ENCODE assay signal across 7 mouse cellular contexts in the genomic region with DNA sequence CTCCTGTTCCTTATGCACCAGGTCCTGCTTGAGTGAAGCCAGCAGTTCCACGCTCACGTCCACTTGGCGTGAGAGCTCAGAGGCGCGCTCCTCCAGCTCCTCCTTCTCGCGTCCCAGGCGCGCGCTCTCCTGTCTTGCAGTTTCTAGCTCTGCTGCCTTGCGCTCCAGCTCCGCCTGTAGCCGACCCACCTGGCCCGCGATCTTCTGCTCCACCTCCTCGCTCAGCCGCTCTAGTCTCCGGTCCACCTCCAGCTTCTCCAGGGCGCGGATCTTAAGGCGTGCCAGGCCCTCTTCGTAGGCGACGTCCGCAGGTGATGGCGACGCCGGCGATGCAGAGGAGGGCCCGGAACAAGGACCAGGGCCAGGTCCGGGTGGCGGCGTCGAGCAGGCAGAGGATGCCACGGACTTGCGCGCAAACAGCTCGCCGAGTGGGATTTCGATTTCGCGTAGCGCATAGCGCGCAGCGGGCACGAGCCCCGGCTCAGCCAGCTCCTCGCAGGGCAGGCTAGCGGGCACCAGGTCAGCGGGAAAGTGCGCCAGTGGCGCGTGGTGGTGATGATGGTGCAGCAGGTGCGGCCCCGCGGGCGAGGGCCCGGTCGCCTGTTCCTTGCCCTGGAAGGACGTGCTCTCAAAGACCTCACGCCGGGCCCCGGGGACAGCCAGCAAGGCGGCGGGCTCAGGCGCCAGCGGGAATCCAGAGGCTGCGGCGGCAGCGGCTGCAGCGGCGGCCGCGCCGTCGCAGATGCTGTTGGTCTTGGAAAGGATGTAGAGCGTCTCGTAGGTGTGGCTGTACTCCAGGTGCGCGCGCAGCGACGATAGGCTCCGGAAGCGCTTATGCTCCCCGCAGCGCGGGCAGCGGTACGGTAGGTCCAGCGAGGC. TPM values are rescaled to one million over a fixed set of nuclear protein-coding genes. Genes with fewer than 3 reads are reported as not detected.
DNase-seq lines count a peak whose midpoint lies in the region; ATAC-seq and TF ChIP-seq lines count a peak whose summit lies in the region.

No protein-coding gene starts in this region.

- ATAC-seq in intestine, postnatal 0 days: no peak

- peak overlapping the region; percentile 52 for H3K4me3 ChIP-seq in embryonic facial prominence, embryonic 10.5 days
- H3K4me3 ChIP-seq in intestine, postnatal 0 days (ENCODE audit: low read depth, low read length): peak overlapping the region; percentile 31

- TF ChIP-seq CTCF in intestine, postnatal 0 days (IDR thresholded peaks at IDR 0.05; ENCODE audit: low read depth): no peak

- DNase-seq in urinary bladder, postnatal 14 days (ENCODE audit: low spot score): peak; percentile 26
- no peak for DNase-seq in urinary bladder, postnatal 4 days (ENCODE audit: low spot score in 2 of 2)
- peak; percentile 57 for DNase-seq in embryonic facial prominence, embryonic 10.5 days (ENCODE audit: low spot score)
- peak; percentile 47 for DNase-seq in retina, postnatal 1 day
- no peak for DNase-seq in ovary, postnatal 36 days (ENCODE audit: low spot score)
- DNase-seq in urinary bladder, postnatal 25 days (ENCODE audit: low spot score): no peak

- H3K27me3 ChIP-seq in embryonic facial prominence, embryonic 10.5 days (replicated peaks; ENCODE audit: low read depth, poor library complexity, severe bottlenecking): peaks cover 89% of the 10 kb centered on the region
- H3K27me3 ChIP-seq in intestine, postnatal 0 days (replicated peaks; ENCODE audit: control insufficient read depth, insufficient read depth, low read length): peaks cover 32% of the 10 kb centered on the region

- no peaks in the 10 kb centered on the region for H3K9me3 ChIP-seq in embryonic facial prominence, embryonic 10.5 days
- no peaks in the 10 kb centered on the region for H3K9me3 ChIP-seq in intestine, postnatal 0 days (ENCODE audit: control insufficient read depth)

- peak overlapping the region; percentile 60 for H3K4me2 ChIP-seq in intestine, postnatal 0 days (replicated peaks; ENCODE audit: low read depth)

- peaks cover 22% of the 10 kb centered on the region for H3K4me1 ChIP-seq in embryonic facial prominence, embryonic 10.5 days
- H3K4me1 ChIP-seq in intestine, postnatal 0 days (replicated peaks; ENCODE audit: control insufficient read depth, insufficient read depth, low read length): no peaks in the 10 kb centered on the region

- no peak overlapping the region for H3K9ac ChIP-seq in intestine, postnatal 0 days (ENCODE audit: low read depth, low read length)

- 0 out of 2 replicates have a peak overlapping the region, but pooled peaks have one; percentile 15 for H3K27ac ChIP-seq in embryonic facial prominence, embryonic 10.5 days (replicated peaks)
- no peak overlapping the region for H3K27ac ChIP-seq in intestine, postnatal 0 days (ENCODE audit: low read depth, low read length)

- 3% methylated on average over 92 of the region's 92 CpGs for WGBS in embryonic facial prominence, embryonic 10.5 days
- 2% methylated on average over 92 of the region's 92 CpGs for WGBS in intestine, postnatal 0 days

- H3K36me3 ChIP-seq in embryonic facial prominence, embryonic 10.5 days (replicated peaks): no peaks in the 10 kb centered on the region
- H3K36me3 ChIP-seq in intestine, postnatal 0 days (ENCODE audit: control insufficient read depth, insufficient read depth): no peaks in the 10 kb centered on the region

RNA-seq across cellular contexts. Expression of a gene that starts 18.7 kb away (rescaled TPM):
- polyA plus RNA-seq in embryonic facial prominence, embryonic 10.5 days (2016; fragmentation: Nextera tagmentation; extraction: Ambion mirVana): 0.30 and 0.46 TPM in 2 replicates
- 0.09 and 0.10 TPM in 2 replicates for polyA plus RNA-seq in intestine, postnatal 0 days (2015; fragmentation: Nextera tagmentation; extraction: Ambion mirVana)

RNA-seq across cellular contexts. Expression of a gene that starts 29.3 kb away (rescaled TPM):
- polyA plus RNA-seq in embryonic facial prominence, embryonic 10.5 days (2016; fragmentation: Nextera tagmentation; extraction: Ambion mirVana): not detected in 2 replicates
- not detected in 2 replicates for polyA plus RNA-seq in intestine, postnatal 0 days (2015; fragmentation: Nextera tagmentation; extraction: Ambion mirVana)

RNA-seq across cellular contexts. Expression of a gene that starts 32.3 kb away (rescaled TPM):
- polyA plus RNA-seq in embryonic facial prominence, embryonic 10.5 days (2016; fragmentation: Nextera tagmentation; extraction: Ambion mirVana): 29.1 and 30.4 TPM in 2 replicates
- 23.2 and 23.7 TPM in 2 replicates for polyA plus RNA-seq in intestine, postnatal 0 days (2015; fragmentation: Nextera tagmentation; extraction: Ambion mirVana)

RNA-seq across cellular contexts. Expression of a gene that starts 32.8 kb away (rescaled TPM):
- polyA plus RNA-seq in embryonic facial prominence, embryonic 10.5 days (2016; fragmentation: Nextera tagmentation; extraction: Ambion mirVana): 784 and 818 TPM in 2 replicates
- 152 and 159 TPM in 2 replicates for polyA plus RNA-seq in intestine, postnatal 0 days (2015; fragmentation: Nextera tagmentation; extraction: Ambion mirVana)

RNA-seq across cellular contexts. Expression of a gene that starts 52.3 kb away (rescaled TPM):
- polyA plus RNA-seq in embryonic facial prominence, embryonic 10.5 days (2016; fragmentation: Nextera tagmentation; extraction: Ambion mirVana): 87.6 and 91.0 TPM in 2 replicates
- polyA plus RNA-seq in intestine, postnatal 0 days (2015; fragmentation: Nextera tagmentation; extraction: Ambion mirVana): 10.1 and 10.9 TPM in 2 replicates

Comparison
In these comparisons a context has a peak if more than half of its experiments do, and no peak if none do; other contexts are left out.
1. DNase-seq: peak in urinary bladder, postnatal 14 days (single experiment), embryonic facial prominence, embryonic 10.5 days (single experiment) and retina, postnatal 1 day (single experiment); none in urinary bladder, postnatal 4 days (0 of 2), ovary, postnatal 36 days (single experiment) and urinary bladder, postnatal 25 days (single experiment).